Mouse (Mus musculus): ENCODE results near the gene Fbxw20. TPM values are rescaled to one million over a fixed set of nuclear protein-coding genes. Genes with fewer than 3 reads are reported as not detected.

The Fbxw20 gene
- total RNA-seq (2023) = not detected

DNA sequence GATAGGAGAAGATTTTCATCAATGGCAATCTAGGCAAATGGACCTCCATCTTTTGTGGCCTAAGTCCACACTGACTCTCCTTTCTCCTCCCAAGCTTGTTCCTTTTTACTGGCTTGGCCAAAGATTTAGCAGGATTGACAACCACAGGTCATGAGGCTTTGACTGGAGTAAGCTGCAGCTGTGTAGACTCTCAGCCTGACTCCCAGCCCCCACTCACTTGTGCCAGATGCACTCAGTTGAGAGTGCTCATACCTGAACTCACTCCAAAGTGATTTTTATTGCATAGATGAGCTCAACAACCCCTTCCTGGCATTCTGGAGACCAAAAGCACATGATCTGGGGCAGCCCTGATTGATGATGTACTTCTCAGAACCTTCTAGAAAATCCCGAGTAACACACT is at the start of gene Fbxw20:
Gene Fbxw20 (minus strand): TSS at position 101 of the 400 bp plus-strand sequence.

DNA sequence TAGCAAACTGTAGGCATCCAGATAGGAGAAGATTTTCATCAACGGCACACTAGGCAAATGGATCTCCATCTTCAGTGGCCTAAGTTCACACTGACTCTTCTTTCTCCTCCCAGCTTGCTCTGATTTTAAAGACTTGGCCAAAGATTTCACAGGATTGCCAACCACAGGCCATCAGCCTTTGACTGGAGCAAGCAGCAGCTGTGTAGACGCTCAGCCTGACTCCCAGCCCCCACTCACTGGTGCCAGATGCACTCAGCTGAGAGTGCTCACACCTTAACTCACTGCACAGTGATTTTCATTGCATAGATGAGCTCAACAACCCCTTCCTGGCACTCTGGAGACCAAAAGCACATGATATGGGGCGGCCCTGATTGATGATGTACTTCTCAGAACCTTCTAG is 38.7 kb downstream of the Fbxw20 start, which contains the start of gene Fbxw13:
Gene Fbxw13 (minus strand): TSS at position 101 of the 400 bp plus-strand sequence.

Other genes with a start within 250 kb of the Fbxw20 start
- not detected for gene Ucn2, start 248.7 kb downstream of the Fbxw20 start, total RNA-seq (2023)
- 100 to 1,000 TPM; 152 to 163 TPM for gene Pfkfb4, start 243.0 kb downstream of the Fbxw20 start, total RNA-seq (2023)
- 100 to 1,000 TPM; 192 to 213 TPM for gene Shisa5, start 196.2 kb downstream of the Fbxw20 start, total RNA-seq (2023)
- 10 to 100 TPM; 47.7 to 51.9 TPM for gene Trex1, start 175.0 kb downstream of the Fbxw20 start, total RNA-seq (2023)
- gene Atrip, start 160.6 kb downstream of the Fbxw20 start, total RNA-seq (2023) = 10 to 100 TPM; 10.4 to 10.5 TPM
- gene Ccdc51, start 152.3 kb downstream of the Fbxw20 start, total RNA-seq (2023) = 1 to 10 TPM; 5.2 to 8.0 TPM
- 100 to 1,000 TPM; 243 to 254 TPM for gene Tma7, start 152.2 kb downstream of the Fbxw20 start, total RNA-seq (2023)
- gene Plxnb1, start 139.4 kb downstream of the Fbxw20 start, total RNA-seq (2023) = under 1 TPM; 0.11 to 0.68 TPM
- not detected for gene Fbxw21, start 72.7 kb downstream of the Fbxw20 start, total RNA-seq (2023)
- gene Fbxw13, start 38.8 kb downstream of the Fbxw20 start, total RNA-seq (2023) = not detected
- gene Fbxw14, start 52.9 kb upstream of the Fbxw20 start, total RNA-seq (2023) = not detected
- gene Fbxw28, start 104.9 kb upstream of the Fbxw20 start, total RNA-seq (2023) = not detected
- not detected for gene Fbxw22, start 169.5 kb upstream of the Fbxw20 start, total RNA-seq (2023)
- not detected for gene Fbxw16, start 214.4 kb upstream of the Fbxw20 start, total RNA-seq (2023)